Mouse (Mus musculus): ENCODE results near the gene Nfatc2ip.

Nfatc2ip gene

GRCm38 (mm10) chr7:126354738-126355614, 41.6 kb downstream of the Nfatc2ip start:
- no peak for DNase-seq

GRCm38 (mm10) chr7:126353994-126354365, 42.6 kb downstream of the Nfatc2ip start:
- no peak for DNase-seq

GRCm38 (mm10) chr7:126353251-126353993, 43.1 kb downstream of the Nfatc2ip start:
- no peak for DNase-seq

GRCm38 (mm10) chr7:126351419-126351951, 45.1 kb downstream of the Nfatc2ip start:
- DNase-seq, result no peak

GRCm38 (mm10) chr7:126350748-126351418, 45.7 kb downstream of the Nfatc2ip start:
- DNase-seq, result no peak

- DNase-seq, result no peak
Observed at GRCm38 (mm10) chr7:126348293-126348692, 48.2 kb downstream of the Nfatc2ip start.

- no peak for DNase-seq
Observed at GRCm38 (mm10) chr7:126347098-126347497, 49.4 kb downstream of the Nfatc2ip start.

GRCm38 (mm10) chr7:126345969-126346368, 50.6 kb downstream of the Nfatc2ip start:
- no peak for DNase-seq

GRCm38 (mm10) chr7:126345557-126345956, 51.0 kb downstream of the Nfatc2ip start:
- no peak for DNase-seq

GRCm38 (mm10) chr7:126340896-126341295, 55.6 kb downstream of the Nfatc2ip start:
- no peak for DNase-seq

- no peak for DNase-seq
Observed at GRCm38 (mm10) chr7:126340206-126340618, 56.3 kb downstream of the Nfatc2ip start.

- DNase-seq, result no peak
Observed at GRCm38 (mm10) chr7:126339521-126339971, 57.0 kb downstream of the Nfatc2ip start.

GRCm38 (mm10) chr7:126338906-126339305, 57.6 kb downstream of the Nfatc2ip start:
- DNase-seq, result no peak

GRCm38 (mm10) chr7:126335556-126335955, 61.0 kb downstream of the Nfatc2ip start:
- DNase-seq, result no peak

Measured in right cerebral cortex, postnatal 4 days (tissue).